Mouse (Mus musculus) heart, postnatal 14 days (tissue): ENCODE results near the gene G430095P16Rik. TPM values are rescaled to one million over a fixed set of nuclear protein-coding genes. Genes with fewer than 3 reads are reported as not detected.

Source experiments
- DNase-seq, 2 experiments: peaks; one replicate each; pipeline ENCODE4 v3.0.0; 2021 to 2022
- intact Hi-C: fragments of 180-260 bp; cut with DNase I; formaldehyde crosslinking; loops from one replicate; pipeline ENCODE4 v1.15.1; 2025
- total RNA-seq, 2 experiments: library from RNA; stranded (reverse); gene quantifications; 2 replicates each; pipeline ENCODE4 v1.2.3; 2021

Gene G430095P16Rik
- total RNA-seq, 2 experiments from 2014 or later, result 0.54 to 0.69 TPM

DNA sequence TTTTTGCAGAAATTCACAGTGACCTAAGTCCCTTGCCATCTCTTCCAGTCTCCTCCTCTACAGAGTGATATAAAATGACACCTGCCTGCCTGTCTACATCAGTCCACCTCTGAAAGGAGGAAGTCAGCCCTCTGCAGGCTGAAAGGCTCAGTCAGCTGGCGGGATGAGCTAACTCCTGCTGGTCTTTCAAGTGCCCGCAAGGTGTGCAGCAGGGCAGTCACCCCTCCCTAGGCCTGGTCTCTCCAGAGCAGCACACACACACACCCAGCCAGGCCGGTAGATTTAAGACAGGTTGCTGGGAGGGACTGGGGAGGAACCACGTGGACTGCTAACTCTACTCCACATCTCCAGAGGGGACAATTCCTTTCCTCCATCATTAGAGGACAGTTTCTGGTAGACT, 41.3 kb downstream of the G430095P16Rik start:
- DNase-seq, result no peak
- intact Hi-C loops, result loop anchor here (5.0 kb wide), 1 partner anchor 33 kb away; no protein-coding TSS in a partner anchor

DNA sequence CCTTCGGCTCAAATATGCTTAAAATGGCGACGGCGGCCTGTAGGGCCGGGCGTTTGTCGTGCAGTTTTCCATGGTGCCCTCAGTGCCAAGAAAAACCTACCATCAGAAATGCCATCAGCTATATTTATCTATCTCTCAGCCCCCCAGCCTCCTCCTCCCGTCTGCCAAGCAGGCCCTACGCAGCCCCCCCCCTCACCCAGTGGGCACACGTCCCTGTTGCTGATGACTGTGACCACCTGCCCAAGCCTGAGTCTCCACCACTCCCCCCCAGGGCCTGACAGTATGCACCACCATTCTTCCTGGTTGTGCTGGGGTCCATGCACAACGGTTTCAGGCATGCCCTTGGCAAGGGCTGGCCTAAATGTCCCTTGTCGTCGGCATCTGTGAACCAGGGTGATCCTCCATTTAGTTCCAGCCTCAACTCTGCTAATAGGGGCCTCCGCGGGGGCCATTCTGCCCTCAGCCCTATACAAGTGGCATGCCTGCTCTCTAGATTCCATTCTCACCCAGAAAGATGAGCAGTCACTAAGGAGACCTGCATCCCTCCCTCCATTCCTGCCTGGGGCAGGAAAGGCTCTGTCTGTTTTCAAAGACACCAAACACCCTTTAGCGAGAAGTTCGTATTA, 42.2 kb downstream of the G430095P16Rik start:
- DNase-seq, result no peak
- intact Hi-C loops, result loop anchor here (5.0 kb wide), 1 partner anchor 32 kb away; no protein-coding TSS in a partner anchor

DNA sequence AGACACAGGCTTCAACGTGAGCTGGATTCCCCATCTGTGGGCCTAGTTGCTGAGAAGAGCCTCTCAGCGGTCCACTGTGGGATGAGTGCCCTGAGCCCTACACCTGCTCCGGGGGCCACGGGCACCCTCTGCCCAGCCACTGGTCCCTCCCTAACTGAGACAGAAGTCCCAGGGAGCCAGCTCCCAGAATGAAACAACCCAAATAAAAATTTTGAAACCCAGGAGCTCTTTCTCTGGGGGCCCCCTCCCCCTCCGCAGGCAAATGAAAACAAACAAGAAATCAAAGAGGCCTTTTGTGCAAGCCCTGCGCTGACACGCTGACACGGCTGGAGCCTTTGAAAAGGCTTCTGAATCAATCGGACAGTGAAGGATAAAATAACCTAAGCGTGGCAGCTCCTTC, 42.8 kb downstream of the G430095P16Rik start:
- no peak for DNase-seq
- intact Hi-C loops, result no loop called here

DNA sequence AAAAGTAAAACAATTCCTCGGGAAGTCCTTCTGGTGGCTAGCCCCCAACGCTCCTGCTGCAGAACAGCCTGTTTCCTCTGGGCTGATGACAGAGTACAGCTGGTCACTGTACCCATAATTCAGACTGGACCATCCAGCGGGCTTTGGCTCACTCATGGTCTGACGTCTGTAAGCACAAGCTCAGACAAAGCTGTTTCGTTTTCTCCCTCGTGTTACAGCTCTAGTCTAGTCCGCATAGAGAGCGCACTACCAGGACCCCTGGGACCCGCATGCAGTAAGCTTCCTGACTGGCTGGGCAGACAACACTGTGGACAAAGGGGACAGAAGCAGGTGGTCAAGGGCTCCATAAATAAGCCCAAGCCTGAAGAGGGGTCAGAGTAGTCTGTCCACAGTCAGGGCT, 43.6 kb downstream of the G430095P16Rik start:
- DNase-seq, result no peak
- intact Hi-C loops, result no loop called here

DNA sequence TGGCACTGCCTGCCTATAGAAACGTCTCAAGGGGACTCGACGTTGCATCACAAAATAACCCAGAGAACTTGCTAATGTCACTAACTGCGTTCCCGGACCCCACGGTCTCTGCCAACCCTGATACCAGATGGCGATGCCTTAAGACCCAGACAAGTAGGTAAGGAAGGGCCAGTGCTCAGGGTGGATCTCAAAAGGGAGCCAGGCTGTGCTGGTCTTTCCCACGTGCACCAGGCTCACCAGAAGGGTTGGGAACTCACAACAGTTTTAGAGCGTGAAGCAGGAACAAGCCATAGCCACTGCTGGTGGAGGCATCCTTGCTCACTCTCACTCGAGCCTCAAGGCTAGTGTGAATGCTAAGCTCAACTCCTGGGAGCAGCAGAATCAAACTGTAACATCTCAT, 44.4 kb downstream of the G430095P16Rik start:
- DNase-seq, result no peak
- intact Hi-C loops, result no loop called here

DNA sequence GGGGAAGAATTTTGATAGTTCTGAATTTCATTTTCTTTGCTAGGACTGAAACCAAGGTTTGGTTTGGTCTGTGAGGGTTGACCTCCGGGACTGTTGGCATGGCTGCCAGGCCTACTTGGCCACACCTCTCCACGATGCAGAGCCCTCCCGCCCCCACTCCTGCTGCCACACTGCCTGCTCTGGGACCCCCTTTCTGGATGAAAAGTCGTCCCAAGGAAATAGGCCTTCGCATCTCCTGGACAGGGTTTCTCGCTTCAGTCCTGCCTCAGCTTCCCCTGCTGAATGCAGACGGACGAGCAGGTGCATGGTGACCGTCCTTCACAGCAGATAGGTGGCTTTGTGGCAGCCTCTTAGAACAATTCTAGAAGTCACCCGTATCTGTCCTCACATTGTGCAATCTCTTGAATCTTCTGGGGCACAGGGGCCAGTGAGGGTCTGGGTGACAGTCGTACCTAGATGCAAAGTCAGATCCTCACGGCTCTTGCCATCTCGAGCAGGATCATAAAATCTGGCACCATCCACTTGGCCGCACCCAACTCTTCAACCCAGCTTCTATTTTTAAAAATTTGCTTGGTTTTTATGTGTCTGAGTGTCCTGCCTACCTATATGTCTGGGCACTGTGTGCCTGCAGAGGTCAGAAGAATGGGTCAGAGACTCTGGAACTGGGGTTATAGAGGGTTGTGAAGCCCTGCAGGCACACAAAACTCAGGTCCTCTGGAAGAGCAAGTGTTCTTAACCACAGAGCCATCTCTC, 45.7 kb downstream of the G430095P16Rik start:
- no peak for DNase-seq
- intact Hi-C loops, result no loop called here

DNA sequence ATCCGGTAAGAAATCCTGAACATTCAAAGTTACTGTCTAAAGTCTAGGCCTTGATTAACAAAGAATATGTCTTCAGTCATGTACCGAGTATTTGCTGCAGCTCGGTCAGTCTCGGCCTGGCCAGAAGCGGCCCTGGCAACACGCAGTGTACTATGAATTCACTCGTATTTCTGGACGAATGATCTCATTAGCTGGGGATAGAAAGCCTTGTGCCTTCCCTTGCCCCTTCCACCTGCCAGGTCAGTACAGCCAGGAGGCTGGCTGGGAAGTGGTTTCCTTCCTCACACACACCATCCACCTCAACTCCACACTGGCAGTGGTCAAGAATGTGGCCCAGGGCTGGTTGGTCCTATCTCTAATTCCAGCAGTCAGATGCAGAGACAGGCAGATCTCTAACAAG, 46.5 kb downstream of the G430095P16Rik start:
- DNase-seq, result no peak
- intact Hi-C loops, result no loop called here

DNA sequence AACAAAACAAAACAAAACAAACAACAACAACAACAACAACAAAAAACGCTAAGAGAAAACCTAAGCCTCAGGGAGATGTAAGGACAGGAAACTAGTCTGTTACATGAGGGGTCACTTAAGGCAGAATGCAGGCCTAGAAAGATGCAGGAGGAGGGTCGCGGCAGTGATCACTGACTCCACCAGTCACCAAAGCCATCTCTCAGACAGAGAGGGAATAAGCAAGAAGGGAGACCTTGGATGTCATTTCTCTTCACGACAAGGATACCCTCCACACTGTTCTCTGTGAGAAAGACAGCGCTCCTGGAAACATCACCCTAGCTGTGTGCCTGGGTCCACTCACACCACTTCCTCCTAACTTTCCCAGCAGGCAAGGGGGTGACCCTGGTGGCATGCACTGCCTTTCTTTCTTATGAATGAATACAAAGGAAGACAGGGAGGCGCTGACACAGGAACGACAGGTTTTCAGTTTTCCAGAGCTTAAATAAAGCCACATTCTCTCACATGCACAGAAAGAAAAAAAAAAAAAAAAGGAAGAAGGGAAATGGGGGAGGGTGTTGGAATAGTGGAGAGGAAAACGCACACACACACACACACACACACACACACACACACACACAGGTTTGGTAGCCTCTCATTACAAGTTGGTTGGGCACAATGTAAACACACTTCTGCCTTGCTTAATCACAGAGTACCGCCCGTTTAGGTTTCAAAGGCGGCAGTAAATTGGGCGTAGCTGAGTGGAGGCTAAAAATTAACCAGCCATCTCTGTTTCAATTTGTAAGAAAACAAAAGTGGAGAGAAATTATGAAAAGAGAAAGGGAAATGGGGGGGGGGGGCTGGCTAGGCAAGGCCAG, 47.5 kb downstream of the G430095P16Rik start:
- DNase-seq, result no peak
- intact Hi-C loops, result no loop called here

DNA sequence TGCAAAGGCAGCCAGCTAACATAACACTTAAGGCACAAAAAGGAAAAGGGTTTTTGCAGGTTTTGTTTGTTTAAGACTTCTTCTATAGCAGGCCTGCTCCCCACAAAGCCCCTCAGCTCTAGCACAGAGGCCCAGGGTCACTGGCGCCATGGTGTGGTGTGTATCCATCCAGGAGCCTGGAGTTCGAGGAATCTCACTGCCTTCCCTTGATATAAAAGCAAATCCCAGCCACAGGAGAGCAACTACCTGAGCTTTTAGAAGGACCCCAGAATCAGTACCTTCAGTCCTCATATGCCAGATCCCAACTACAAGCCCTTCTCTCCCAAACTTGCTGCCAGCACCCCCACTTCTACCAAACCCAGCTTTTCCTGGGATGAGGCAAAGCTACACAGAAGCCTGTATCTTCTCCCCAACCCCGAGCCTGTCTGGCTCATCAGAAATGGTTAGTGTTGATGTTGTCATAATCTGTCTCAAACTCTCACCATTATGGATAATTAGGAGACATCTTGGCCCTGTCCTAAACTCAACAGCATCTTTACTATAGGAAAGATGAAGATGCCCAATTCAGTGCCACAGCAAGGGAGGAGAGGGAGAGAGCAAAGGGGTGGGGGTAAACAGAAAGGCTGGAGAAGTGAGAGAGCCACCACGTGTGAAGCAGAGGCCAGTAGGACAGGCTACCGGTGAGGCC, 48.3 kb downstream of the G430095P16Rik start:
- no peak for DNase-seq

DNA sequence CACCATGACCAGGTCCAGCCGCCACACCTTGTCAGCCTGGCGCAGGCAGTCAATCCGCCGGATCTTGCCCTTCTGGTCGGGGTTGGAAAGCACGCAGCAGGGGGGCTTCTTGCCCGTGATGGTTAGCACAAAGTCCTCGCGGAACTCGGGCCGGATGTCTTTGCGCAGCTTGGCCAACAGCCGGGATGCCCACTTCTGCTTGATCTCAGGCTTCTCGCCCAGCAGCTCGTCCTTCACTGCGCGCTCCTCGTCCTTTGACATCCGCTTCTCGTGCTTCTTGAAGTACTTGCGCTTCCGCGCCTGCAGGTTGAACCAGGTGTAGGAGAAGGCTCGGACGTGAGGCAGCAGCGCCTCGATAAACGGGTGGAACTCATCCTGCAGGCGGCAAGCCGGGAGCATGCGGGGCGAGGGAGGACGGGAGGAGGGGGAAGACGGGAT, 49.2 kb downstream of the G430095P16Rik start:
- DNase-seq, result no peak
- intact Hi-C loops, result no loop called here

More for the DNA sequence above, 48.3 kb downstream of the G430095P16Rik start:
- intact Hi-C loops, result no loop called here

DNA sequence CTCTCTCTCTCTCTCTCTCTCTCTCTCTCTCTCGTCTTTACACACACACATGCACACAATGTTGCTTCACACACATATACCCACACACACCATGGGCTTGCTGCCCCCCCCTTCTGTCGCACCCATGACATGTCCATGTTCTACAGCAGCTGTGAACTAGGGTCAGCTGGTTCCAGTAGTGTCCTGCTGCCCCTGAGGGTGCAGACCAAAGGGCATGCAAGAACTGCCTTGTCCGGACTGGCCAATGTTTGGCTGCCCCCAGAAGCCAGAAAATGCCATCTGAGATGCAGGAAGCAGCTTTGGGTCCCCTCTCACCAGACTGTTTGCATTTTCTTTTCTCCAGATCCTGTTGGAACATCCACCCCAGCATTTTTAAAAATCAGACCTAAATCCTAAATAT, 49.8 kb downstream of the G430095P16Rik start:
- intact Hi-C loops, result no loop called here
- DNase-seq, result no peak

DNA sequence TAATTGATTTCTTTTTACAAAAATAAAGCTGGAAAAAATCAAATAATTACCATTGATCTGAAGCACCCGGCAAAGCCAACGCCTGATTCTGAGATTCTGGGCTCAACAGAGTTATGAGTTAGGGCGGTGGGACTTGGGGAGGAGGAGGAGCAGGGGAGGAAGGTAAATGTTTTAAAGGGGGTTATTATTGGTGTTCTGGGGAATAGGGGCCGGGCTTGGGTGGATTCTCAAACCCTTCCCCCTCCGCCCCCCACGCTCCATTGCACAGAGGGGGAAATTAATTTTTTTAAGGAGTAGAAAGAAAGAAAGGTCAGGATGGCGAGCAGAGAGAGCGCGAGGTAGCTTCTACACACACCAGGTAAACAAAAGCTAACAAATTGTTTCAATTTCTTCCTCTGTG, 50.5 kb downstream of the G430095P16Rik start:
- intact Hi-C loops, result no loop called here
- DNase-seq, result no peak

DNA sequence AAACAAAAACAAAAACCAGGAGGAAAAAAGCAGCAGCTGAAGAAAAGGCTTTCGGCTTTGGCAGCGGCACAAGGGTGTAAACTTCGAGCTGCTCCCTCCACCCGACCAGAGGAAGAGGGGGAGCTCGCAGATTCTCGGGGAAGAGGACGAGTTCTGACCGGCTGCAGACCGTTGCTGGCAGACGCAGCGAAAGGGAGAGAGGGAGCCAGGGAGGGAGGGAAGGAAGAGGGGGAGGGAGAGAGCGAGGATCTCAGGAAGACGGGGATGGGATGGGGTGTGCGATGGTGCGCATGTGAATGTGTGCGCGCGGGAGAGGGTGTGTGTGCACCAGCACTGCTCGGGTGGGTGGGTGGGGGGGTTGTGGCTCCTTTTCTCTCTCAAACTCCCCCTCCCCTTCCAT, 51.0 kb downstream of the G430095P16Rik start:
- peak; percentile 81 to 84 for DNase-seq
- intact Hi-C loops, result no loop called here

DNA sequence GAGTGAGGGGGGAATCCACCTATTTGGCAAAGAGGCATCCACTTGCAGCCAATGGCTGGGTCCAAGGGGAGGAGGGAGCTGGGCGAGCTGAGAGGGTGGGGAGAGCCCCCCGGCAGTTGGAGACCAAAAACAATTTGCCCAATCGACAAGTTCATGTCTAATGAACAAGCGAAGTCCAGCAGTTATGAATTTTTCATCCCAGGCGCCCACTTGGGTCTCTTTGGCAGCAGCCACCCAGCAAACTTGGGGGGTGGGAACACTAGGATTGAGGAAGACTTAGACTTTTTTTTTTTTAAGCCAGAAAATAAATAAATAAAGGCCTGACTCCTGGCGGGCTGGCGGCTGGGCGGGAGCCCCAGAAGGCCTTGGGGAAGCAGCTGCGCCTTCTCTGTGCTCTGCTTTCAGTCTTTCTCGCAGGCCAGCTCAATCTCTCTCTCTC, 51.7 kb downstream of the G430095P16Rik start:
- peak; percentile 69 to 71 for DNase-seq
- intact Hi-C loops, result no loop called here

DNA sequence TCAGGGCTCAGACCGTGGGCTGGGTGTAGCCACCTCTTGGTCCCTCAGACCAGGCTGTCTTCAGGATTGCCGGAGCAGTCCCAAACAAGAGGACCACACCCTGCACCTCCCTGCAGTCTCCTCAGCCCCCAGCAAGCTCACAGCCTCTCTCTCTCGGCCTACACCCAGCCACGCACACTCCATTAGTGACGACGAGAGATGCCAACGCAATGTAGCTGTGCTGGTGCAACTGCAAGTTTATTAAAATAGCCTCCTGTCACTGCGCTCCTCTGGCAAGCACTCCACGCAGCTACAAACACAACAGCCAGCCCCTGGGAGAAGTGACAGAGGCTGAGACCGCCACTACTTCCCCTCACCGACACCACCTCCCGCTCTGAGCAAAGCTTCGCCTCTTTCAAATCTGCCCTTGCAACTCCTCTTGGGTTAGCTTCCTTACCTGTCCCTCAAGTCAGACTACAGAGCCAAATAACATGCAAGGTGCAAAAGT, 52.3 kb downstream of the G430095P16Rik start:
- DNase-seq, result peak; percentile 45 to 53
- intact Hi-C loops, result no loop called here

DNA sequence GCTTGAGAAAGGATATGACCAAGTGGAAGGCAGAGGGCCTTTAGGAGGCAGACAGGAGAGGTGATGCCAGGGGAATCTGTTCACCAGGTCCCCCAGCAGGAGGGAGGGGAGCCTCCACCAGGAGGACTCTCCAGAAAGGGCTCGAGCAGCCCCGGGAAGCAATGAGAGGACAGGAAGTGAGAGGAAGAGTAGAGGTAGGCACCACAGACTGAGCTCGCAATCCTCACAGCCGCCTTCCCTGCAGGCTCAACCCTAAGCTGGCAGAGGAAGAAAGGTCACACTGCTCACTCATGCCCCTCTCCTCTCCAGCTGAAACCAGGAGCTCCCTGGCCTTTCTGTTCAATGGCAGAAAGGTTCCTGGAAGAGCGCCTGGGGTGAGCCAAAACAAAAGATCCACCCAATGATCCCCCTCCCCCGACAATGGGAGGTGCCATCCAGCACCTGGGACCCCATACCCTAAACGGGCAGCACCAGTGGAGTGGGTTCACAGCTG, 52.9 kb downstream of the G430095P16Rik start:
- intact Hi-C loops, result loop anchor here (2.0 kb wide), 1 partner anchor 21 kb away; no protein-coding TSS in a partner anchor
- no peak for DNase-seq
